Comparison of ENCODE assay signal across 15 mouse cellular contexts in the genomic region with DNA sequence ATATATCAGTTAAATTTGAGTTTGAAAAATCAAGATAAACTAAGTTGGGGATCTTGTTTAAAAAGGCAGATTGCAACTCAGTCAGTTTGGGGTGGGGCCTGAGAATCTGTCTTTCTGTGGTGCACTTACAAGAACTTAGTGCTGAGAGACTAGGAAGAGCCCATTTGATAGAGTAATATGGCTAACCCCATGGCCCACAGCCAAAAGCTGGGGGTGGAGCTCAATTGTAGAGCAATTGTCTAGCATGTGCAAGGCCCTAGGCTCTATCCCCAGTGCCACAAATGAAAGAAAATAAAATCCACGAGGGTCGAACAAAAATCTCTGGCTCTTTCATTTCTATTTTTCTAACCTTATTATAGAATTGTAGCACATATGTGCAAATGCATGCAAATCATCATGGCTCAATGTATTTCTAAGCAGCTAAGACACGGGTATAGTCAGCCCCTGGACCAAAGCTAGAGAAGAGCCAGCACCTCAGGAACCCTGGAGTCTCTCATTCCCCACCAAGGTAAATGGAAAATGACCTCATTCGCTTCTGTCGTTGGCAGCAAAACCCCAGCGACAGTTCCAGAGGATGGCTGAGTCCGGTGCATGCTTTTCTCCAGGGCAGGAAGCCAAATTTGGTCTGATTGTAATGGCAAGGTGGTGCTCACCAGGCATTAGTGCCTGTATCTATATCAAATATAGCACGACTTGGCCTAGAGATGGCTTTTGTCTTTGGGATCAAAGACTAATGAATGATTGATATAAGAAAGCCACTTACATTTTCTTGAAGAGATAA. TPM values are rescaled to one million over a fixed set of nuclear protein-coding genes. Genes with fewer than 3 reads are reported as not detected.
DNase-seq lines count a peak whose midpoint lies in the region; ATAC-seq lines count a peak whose summit lies in the region.
"Had no signal": no experiment of that assay in that cellular context is flagged by ENCODE, and none has a peak within 500 bp of the region (broad histone marks: within the 10 kb centered on the region; RNA-seq: fewer than 3 reads in every experiment).

No protein-coding gene starts in this region.

- H3K4me1 ChIP-seq in hindbrain, embryonic 13.5 days (replicated peaks) = no peaks in the 10 kb centered on the region
- H3K4me1 ChIP-seq: embryonic facial prominence, embryonic 12.5 days; limb, embryonic 12.5 days; stomach, embryonic 15.5 days had no signal

- no peaks in the 10 kb centered on the region for H3K9me3 ChIP-seq in hindbrain, embryonic 13.5 days
- H3K9me3 ChIP-seq: embryonic facial prominence, embryonic 12.5 days; hindbrain, embryonic 10.5 days; limb, embryonic 12.5 days; stomach, embryonic 15.5 days had no signal

- no peak overlapping the region for H3K4me2 ChIP-seq in hindbrain, embryonic 13.5 days
- H3K4me2 ChIP-seq: embryonic facial prominence, embryonic 12.5 days; limb, embryonic 12.5 days; stomach, embryonic 15.5 days had no signal

- DNase-seq in gastrocnemius, adult 18-20 months (ENCODE audit: low spot score) = peak; percentile 17
- no peak for DNase-seq in gastrocnemius, postnatal 25 days
- DNase-seq in left cerebral cortex, postnatal 4 days = peak; percentile 35
- no peak for DNase-seq in left cerebral cortex, postnatal 36 days (ENCODE audit: low spot score in 2 of 2)
- peak; percentile 81 to 88 for DNase-seq in cerebellum, adult 18-20 months
- peak; percentile 19 to 41 for DNase-seq in gastrocnemius, postnatal 4 days (ENCODE audit: low spot score in 2 of 2)
- no peak for DNase-seq in testis, postnatal 10 days (ENCODE audit: low spot score)
- DNase-seq: adrenal gland, postnatal 14 days; thymus, postnatal 36 days had no signal

- 86% methylated on average over 8 of the region's 8 CpGs for WGBS in hindbrain, embryonic 13.5 days

- intact Hi-C loops in left cerebral cortex, postnatal 4 days (cut with DNase I) = no loop called here
- intact Hi-C loops in left cerebral cortex, postnatal 36 days (cut with DNase I) = no loop called here

- no peaks in the 10 kb centered on the region for H3K36me3 ChIP-seq in hindbrain, embryonic 13.5 days
- H3K36me3 ChIP-seq: embryonic facial prominence, embryonic 12.5 days; hindbrain, embryonic 10.5 days; limb, embryonic 12.5 days; stomach, embryonic 15.5 days had no signal

- no peak overlapping the region for H3K27ac ChIP-seq in hindbrain, embryonic 13.5 days
- H3K27ac ChIP-seq: embryonic facial prominence, embryonic 12.5 days; hindbrain, embryonic 10.5 days; limb, embryonic 12.5 days; stomach, embryonic 15.5 days had no signal

- no peak for ATAC-seq in hindbrain, embryonic 13.5 days (ENCODE audit: low FRiP score)

- H3K27me3 ChIP-seq in hindbrain, embryonic 13.5 days = no peaks in the 10 kb centered on the region
- H3K27me3 ChIP-seq: embryonic facial prominence, embryonic 12.5 days; limb, embryonic 12.5 days; stomach, embryonic 15.5 days had no signal

- H3K4me3 ChIP-seq in hindbrain, embryonic 13.5 days = no peak overlapping the region
- H3K4me3 ChIP-seq: embryonic facial prominence, embryonic 12.5 days; hindbrain, embryonic 10.5 days; limb, embryonic 12.5 days; myocyte; stomach, embryonic 15.5 days had no signal

- no peak overlapping the region for H3K9ac ChIP-seq in hindbrain, embryonic 13.5 days
- H3K9ac ChIP-seq: embryonic facial prominence, embryonic 12.5 days; limb, embryonic 12.5 days; stomach, embryonic 15.5 days had no signal

RNA-seq across cellular contexts. Expression of a gene that starts 40.4 kb away (rescaled TPM):
- total RNA-seq in gastrocnemius, adult 18-20 months (2021) = 10 to 100 TPM; 19.1 to 25.7 TPM
- total RNA-seq in gastrocnemius, postnatal 25 days (2021) = 10 to 100 TPM; 22.1 to 22.9 TPM
- total RNA-seq in left cerebral cortex, postnatal 4 days (2021) = 100 to 1,000 TPM; 185 to 187 TPM
- total RNA-seq in left cerebral cortex, postnatal 36 days (2021) = 100 to 1,000 TPM; 231 to 266 TPM
- 10 to 100 TPM; 54.1 to 61.6 TPM for total RNA-seq in gastrocnemius, postnatal 4 days (2021)
- polyA plus RNA-seq in hindbrain, embryonic 13.5 days (2015; fragmentation: Nextera tagmentation; extraction: Ambion mirVana) = 23.5 and 26.0 TPM in 2 replicates

Comparison
In these comparisons a context has a peak if more than half of its experiments do, and no peak if none do; other contexts are left out.
1. DNase-seq: peak in gastrocnemius, adult 18-20 months (single experiment), left cerebral cortex, postnatal 4 days (single experiment), cerebellum, adult 18-20 months (2 of 2) and gastrocnemius, postnatal 4 days (2 of 2); none in gastrocnemius, postnatal 25 days (single experiment), left cerebral cortex, postnatal 36 days (0 of 2) and testis, postnatal 10 days (single experiment).